Mouse (Mus musculus): ENCODE data around the gene Sppl2c.

- TF ChIP-seq POLR2A (IDR thresholded peaks at IDR 0.05; ENCODE audit: borderline replicate concordance, low read depth, low read length) = no peak
- no peak for TF ChIP-seq CTCF (IDR thresholded peaks at IDR 0.05; ENCODE audit: low read depth, low read length)
Observed at GRCm38 (mm10) chr11:104154332-104154731, 31.8 kb upstream of the Sppl2c start.

All from bone marrow macrophage, adult 2 months (primary cell).